Mouse (Mus musculus) cerebellum, adult 18-20 months (tissue): ENCODE data around the gene Slc50a1.

ENCODE experiments used
- DNase-seq, 2 experiments: peaks; one replicate each; pipeline ENCODE4 v3.0.0; 2021

The Slc50a1 gene

GRCm38 (mm10) chr3:89260211-89260610, 10.2 kb downstream of the Slc50a1 start:
- DNase-seq = no peak

DNA sequence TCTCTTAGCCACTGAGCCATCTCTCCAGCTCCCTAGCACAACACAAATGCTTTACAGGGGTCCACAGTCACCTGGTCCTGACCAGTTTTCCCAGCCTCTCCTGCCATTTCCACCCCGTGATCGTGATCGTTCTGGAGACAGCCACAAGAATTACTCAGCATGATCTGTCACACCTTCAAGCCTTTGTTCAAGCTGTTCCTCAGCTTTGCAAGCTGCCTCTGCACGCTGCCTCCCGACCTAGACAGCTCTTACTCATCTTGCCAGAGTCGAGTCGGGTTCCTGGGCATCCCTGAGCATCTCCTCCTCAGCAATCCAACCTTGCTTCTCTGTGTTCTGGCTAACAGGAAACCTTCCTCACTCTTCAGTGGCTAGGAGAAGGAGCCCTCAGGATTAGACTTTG, 11.3 kb downstream of the Slc50a1 start, which contains the start of gene Dpm3:
Dpm3 (plus strand) TSS at position 283 of the 400 bp plus-strand sequence.
- no peak for DNase-seq

GRCm38 (mm10) chr3:89256177-89256576, 14.2 kb downstream of the Slc50a1 start:
- no peak for DNase-seq

- DNase-seq = no peak
These were observed 15.4 kb downstream of the Slc50a1 start for GRCm38 (mm10) chr3:89254994-89255393.

- no peak for DNase-seq
These were observed 18.9 kb downstream of the Slc50a1 start for GRCm38 (mm10) chr3:89251365-89251895.

GRCm38 (mm10) chr3:89250435-89251040, 19.8 kb downstream of the Slc50a1 start:
- peak; percentile 74 to 77 for DNase-seq

- peak in 1 of 2 experiments; percentile 9 for DNase-seq
These were observed 22.9 kb downstream of the Slc50a1 start for GRCm38 (mm10) chr3:89247466-89247865.

- DNase-seq = peak; percentile 94
These were observed 23.9 kb downstream of the Slc50a1 start, which contains the start of gene Trim46 for GRCm38 (mm10) chr3:89246261-89247100. TSS of gene Trim46 (minus strand) at chr3:89246309.

GRCm38 (mm10) chr3:89245688-89246171, 24.6 kb downstream of the Slc50a1 start, which contains the start of gene Krtcap2:
TSS of gene Krtcap2 (plus strand) at chr3:89245966.
- DNase-seq = peak; percentile 74 to 77

DNA sequence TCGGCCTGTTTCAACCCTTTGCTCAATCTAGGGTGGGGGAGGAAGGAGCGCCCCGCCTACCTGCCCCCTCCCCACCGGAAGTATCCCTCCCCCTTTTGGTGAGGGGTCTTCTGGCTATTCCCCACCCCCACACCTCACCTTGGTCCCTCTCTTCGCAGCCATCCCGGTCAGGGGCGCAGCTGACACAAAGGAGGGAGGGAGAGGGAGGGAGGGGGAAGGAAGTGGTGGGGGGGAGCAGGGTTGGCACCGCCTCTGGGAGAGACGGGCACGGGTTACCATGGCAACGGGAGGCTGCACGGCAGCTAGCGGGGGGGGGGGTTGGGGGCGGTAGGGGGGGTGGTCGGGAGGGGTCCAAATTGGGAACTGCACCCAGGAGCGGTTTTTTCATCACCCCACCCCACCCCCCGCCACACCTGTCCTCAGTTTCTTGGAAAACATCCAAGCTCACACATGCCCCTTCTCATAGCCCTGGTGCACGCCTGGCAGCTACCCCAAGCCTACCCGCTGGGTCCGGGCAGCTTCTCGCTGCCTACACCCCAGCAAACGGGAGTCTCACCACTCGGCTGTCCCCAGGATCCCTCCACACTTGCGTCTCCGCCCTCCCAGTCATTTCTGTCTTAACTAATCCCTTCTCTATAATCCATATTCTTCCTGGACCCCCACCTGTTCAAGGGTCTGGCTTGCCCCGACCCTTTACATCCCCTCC, 25.2 kb downstream of the Slc50a1 start:
- DNase-seq = peak; percentile 76 to 78

- peak; percentile 58 to 66 for DNase-seq
These were observed 26.0 kb downstream of the Slc50a1 start for GRCm38 (mm10) chr3:89244158-89244981.

GRCm38 (mm10) chr3:89243609-89244008, 26.8 kb downstream of the Slc50a1 start:
- peak in 1 of 2 experiments; percentile 30 for DNase-seq

- DNase-seq = peak; percentile 75 to 82
These were observed 28.0 kb downstream of the Slc50a1 start for GRCm38 (mm10) chr3:89242331-89242895.

- DNase-seq = no peak
These were observed 31.9 kb downstream of the Slc50a1 start for GRCm38 (mm10) chr3:89238494-89238893.

GRCm38 (mm10) chr3:89237682-89238081, 32.7 kb downstream of the Slc50a1 start:
- no peak for DNase-seq

DNA sequence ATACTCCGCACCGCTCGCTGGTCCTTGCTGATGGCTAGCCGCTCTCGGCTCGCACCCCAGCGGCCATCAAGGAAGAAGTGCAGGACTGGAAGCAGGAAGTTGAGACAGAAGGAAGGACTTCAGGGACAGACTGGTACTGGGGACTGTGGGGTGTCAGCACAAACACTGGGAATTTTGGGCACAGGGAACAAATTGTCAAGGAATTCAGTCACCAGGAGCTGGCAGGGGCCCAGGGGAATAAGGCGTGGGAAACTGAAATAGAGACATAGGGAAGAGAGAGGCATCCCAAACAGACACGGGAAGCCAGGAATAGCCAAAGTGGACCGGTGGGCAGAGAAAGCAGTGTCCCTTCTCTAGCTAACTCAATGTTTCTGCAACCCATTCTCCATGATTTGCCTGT, 33.9 kb downstream of the Slc50a1 start:
- DNase-seq = no peak

- DNase-seq = no peak
These were observed 36.7 kb downstream of the Slc50a1 start for GRCm38 (mm10) chr3:89233562-89234110.

- DNase-seq = no peak
These were observed 37.8 kb downstream of the Slc50a1 start for GRCm38 (mm10) chr3:89232614-89233013.

- no peak for DNase-seq
These were observed 38.5 kb downstream of the Slc50a1 start for GRCm38 (mm10) chr3:89231772-89232275.

DNA sequence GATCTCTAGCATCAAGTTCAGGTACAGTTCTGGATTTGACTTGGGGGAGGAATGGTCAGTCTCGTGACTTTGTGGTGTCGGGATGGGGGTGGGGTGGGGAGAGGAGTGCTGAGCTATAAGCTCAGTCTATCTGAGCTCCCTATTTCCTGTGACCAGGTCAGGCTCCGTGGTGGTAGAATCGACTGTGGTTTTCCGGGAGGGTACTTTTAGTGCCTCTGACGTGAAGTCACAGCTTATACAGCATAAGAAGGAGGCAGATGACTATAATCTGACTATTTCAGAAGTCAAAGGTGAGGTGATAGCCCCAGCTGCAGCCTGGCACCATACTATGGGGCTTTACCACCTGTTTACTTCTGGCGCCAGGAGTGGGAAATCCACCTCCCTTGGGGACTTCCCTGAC, 39.0 kb downstream of the Slc50a1 start:
- DNase-seq = no peak

DNA sequence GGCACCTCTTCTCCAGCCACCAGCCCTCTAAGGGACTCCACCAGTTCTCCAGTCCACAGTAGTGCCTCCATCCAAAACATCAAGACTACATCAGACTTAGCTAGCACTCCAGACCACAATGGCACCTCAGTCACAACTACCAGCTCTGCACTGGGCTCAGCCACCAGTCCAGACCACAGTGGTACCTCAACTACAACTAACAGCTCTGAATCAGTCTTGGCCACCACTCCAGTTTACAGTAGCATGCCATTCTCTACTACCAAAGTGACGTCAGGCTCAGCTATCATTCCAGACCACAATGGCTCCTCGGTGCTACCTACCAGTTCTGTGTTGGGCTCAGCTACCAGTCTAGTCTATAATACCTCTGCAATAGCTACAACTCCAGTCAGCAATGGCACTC, 39.8 kb downstream of the Slc50a1 start:
- DNase-seq = no peak
